Mouse (Mus musculus) cerebellum, adult 18-20 months (tissue): ENCODE results near the gene Cog1.
A peak's percentile ranks its signal among the peaks of the same experiment; 100 is the strongest.

Source experiments
- DNase-seq, 2 experiments: peaks; one replicate each; pipeline ENCODE4 v3.0.0; 2021

The Cog1 gene

DNA sequence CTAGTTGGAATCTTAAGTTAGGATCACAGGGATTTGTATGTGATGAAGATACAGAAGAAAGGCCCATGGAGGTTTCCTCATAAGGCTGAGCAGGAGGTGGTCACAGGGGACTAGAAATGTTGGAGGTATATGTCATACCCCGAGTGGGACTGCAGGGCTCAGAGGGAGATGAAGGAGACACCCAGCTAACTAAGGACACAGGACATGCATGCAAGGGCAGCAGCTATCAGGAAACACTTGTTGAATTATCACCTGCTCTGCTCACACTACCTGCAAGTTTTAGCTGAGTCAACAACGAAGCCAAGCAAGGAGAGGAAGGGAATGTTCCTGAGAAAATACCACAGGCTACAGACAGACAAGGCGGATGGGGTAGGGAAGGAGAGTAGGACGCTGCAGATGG, 18.7 kb downstream of the Cog1 start:
- no peak for DNase-seq

DNA sequence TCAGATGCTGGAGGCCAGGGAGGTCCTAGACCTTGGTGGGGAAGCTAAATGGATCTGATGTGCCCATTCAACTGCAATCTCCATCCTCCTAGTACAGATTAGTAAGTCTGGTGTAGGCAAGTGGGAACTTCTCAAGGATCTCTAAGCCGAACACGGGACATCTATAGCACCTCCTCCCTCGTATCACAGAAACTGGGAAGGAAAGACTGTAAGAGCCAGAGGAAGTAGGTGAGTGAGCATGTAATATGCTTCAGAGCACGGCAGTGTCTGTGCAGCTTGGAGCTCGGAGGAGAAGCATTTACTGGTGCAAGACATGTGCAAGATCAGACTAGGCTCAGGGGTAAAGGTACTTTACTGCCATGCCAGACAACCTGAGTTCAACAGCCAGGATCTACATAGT, 19.9 kb downstream of the Cog1 start:
- DNase-seq: no peak

- DNase-seq: no peak
Observed at GRCm38 (mm10) chr11:113669711-113670110, 20.7 kb downstream of the Cog1 start.

GRCm38 (mm10) chr11:113673614-113674013, 24.6 kb downstream of the Cog1 start:
- DNase-seq: no peak

GRCm38 (mm10) chr11:113674595-113674994, 25.6 kb downstream of the Cog1 start:
- no peak for DNase-seq

GRCm38 (mm10) chr11:113676847-113677246, 27.9 kb downstream of the Cog1 start:
- DNase-seq: no peak

GRCm38 (mm10) chr11:113677378-113677777, 28.4 kb downstream of the Cog1 start:
- DNase-seq: no peak

DNA sequence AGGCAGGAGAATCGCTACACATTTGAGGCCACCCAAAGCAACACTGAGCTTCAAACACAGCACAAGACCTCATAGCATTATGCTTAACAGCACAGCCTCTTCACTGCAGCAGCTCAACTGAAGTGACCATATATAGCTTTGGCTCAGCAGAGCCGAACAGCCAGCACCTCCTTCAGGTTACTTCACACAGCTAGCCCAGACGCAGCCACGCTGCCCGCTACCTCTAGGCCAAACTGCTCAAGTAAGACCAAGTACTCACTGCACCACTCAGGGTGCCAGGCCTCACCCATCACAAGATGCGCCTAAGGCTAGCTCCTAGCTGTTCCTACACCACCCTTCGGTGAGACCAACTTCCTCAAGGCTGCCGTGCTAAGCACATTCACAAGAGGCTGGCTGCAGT, 29.4 kb downstream of the Cog1 start:
- DNase-seq: no peak

GRCm38 (mm10) chr11:113680954-113681353, 32.0 kb downstream of the Cog1 start:
- DNase-seq: no peak

GRCm38 (mm10) chr11:113681979-113682378, 33.0 kb downstream of the Cog1 start:
- DNase-seq: no peak

GRCm38 (mm10) chr11:113682897-113683626, 34.1 kb downstream of the Cog1 start:
- peak; percentile 39 to 40 for DNase-seq

DNA sequence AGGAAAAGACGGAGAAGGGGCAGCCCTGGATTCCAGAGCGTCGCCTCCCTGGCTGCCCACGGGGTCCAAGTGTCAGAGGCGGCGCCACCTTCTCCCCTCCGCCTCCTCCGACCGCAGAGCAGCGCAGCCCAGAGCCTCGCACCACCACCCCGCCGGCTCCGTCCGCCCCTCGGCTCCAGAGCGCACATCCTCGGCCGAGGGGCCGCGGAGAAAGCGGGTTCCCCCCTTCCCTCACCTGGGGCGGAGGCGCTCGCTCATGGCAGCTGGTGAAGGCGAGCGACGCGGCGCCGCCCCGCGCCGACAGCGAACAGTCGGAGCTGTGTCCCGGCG, 34.6 kb downstream of the Cog1 start:
- DNase-seq: no peak

DNA sequence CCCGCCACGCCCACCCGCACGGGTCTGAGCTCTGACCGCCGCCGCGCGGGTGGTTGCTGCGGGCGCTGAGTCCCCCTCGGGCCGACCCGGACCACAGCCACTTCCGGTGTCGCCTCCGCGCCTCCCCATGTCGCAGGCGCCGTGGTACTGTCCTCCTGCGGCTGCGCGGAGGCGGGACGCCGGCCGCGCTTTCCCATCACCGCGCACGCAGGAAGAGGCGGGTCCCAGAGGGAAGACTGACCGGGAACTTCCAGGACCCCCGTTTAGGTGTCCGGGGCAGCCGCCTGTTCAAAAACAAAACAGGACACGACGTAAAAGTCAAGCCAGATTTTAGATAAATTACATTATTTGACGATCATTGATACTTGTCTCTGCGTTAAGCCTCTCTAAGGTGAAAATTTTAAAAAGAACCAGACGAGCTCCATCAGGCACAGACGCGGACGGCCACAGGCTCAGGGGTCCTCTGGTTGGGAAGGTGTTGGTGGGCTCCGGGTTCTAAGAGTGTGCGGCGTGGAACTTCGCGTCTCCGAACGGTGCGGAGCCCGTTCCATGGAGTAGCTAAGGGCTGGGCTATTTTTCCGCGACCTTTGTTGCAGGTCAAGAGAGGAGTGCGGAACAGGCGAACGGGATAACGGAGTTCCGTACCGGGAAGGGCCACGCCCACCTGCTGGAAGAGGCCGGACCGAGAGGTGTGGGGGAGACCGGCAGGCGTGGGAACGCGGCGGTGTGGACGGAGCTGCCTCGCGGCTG, 35.2 kb downstream of the Cog1 start, which contains the start of the genes Fam104a and D11Wsu47e:
TSS of gene Fam104a (minus strand) at position 199 of the 750 bp plus-strand sequence.
TSS of gene D11Wsu47e (plus strand) at position 456 of the 750 bp plus-strand sequence.
- DNase-seq: peak; percentile 94 to 97

- no peak for DNase-seq
Observed at GRCm38 (mm10) chr11:113684707-113685426, 35.9 kb downstream of the Cog1 start.

GRCm38 (mm10) chr11:113687031-113687430, 38.1 kb downstream of the Cog1 start:
- no peak for DNase-seq

GRCm38 (mm10) chr11:113690506-113690905, 41.5 kb downstream of the Cog1 start:
- DNase-seq: no peak

DNA sequence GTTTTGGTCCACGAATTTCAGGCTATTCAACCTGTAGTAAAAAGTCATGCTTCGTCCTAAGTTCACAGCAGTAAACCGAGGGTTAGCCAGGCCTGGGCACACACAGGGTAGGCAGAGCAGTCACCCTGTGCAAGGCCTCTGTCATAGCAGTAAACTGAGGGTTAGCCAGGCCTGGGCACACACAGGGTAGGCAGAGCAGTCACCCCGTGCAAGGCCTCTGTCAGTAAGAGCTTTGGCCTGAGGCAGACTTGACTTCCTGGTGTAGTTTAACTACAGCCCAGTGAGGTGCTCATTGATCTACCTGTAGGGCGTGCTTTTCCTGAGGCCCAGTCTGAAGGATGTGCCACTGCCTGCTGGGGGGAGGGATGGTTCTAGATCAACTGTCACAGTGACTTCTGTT, 42.3 kb downstream of the Cog1 start:
- DNase-seq: no peak

DNA sequence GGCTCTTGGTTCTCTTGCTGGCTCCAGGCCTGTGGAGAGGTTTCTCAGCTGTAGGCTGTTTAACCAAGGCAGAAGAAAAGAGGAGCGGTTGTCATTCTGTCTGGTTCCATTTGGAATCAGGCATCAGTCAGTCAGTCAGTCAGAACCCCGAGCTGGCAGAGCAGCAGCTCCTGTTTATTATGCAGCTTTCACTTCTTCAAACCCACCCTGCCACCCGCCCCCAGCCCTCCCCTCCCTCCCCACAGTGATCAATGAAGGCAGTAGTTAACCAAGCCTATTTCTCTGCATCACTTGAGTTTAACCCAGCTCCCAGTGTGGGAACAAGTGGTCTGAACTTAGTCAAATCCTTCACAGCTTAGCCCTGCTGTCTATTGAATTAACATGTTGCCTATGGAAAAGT, 42.9 kb downstream of the Cog1 start:
- DNase-seq: no peak

- no peak for DNase-seq
Observed at GRCm38 (mm10) chr11:113697571-113697970, 48.6 kb downstream of the Cog1 start.

DNA sequence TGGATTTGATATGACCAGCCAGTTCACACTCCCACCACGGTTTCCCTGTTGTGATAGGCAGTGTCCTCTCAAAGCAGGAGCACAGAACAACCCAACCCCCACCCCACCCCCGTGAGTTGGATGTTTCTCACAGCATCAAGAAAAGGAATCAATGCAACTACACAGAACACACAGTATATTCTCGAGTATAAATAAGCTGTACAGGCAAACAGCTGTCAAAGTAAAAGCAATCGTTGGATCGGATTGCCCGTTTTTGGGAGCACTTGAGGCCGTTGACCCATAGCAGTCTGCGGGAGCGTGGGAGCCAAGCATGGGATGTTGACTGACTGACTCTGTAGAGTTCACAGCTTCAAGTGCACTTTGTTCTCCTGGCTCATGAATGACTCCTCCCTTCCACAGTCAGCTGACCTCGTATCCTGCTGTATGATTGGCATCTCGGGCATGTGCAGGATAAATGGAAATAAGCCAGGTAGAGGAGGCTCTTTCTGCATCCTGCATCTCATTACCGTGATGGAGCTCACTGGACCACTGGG, 49.1 kb downstream of the Cog1 start:
- DNase-seq: no peak

DNA sequence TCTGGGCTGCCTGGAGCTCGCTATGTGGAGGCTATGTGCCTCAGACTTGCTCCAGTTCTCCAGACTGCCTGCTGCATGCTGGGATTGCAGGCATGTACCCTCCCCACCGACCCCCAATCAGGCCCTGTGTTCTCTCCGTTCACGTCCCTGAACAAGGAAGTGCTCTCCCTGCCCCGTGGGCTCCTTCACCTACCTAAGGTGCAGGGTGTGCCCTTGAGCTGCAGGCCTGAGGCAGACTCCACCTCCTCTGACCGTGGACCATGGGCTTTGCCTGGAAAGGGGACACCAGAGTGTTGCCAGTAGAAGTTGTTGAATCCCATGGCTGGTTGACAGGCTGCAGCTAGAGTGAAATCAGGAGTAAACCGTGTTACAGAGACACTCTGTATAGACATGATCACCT, 50.7 kb downstream of the Cog1 start:
- DNase-seq: no peak

- peak; percentile 72 to 83 for DNase-seq
Observed at GRCm38 (mm10) chr11:113703758-113704157, 54.8 kb downstream of the Cog1 start.

DNA sequence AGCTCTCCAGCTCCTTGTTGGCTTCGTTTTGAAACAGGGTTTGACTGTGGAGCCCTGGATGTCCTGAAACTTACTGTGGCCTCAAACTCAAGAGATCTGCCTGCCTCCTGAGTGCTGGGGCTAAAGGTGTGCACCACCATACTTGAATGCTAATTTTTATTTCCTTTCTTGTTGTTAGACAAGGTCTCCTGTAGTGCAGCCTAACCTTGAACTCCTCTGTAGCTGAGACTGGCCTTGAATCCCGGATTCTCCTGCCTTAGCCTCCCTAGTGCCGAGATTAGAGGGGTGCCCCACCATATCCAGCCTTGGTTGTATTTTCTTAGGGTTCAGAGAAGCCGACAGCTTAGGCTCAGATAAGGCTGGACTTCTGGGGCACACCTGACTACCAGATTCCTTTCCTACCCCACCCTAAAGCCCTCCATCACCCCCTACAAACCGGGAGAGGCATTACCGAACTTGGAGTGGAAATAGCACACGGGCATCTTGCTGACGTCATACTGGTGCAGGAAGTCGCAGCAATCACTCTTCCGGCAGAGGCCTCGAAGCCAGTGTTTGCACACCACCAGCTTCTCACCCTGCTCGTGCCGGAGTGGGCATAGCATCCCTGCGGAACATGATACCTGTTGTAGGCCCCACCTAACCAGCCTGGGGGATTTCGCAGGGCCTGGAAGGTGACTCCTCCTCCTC, 57.1 kb downstream of the Cog1 start:
- no peak for DNase-seq
